Mouse (Mus musculus) neural tube, embryonic 14.5 days (tissue): ENCODE measurements around the gene Scarb1. TPM values are rescaled to one million over a fixed set of nuclear protein-coding genes. Genes with fewer than 3 reads are reported as not detected.

Experiments used
- ATAC-seq: fragments of 200-750 bp; cut with Nextera tagmentation; 2 replicates; pipeline ENCODE4 v1.8.0; 2017; ENCODE audit warnings: low read depth, mild to moderate bottlenecking, moderate TSS enrichment, moderate library complexity
- H3K27ac ChIP-seq: fragments of 300-500 bp; sonication (generic); 2 replicates; pipeline ENCODE4 v1.5.1; 2014; ENCODE audit warnings: low read depth, mild to moderate bottlenecking, control low read depth, low read length, moderate library complexity, mixed read lengths
- H3K27me3 ChIP-seq: fragments of 300-500 bp; sonication (generic); 2 replicates; pipeline ENCODE4 v1.6.1; 2014; ENCODE audit warnings: low read length; ENCODE audit not compliant: control insufficient read depth, insufficient read depth
- H3K36me3 ChIP-seq: fragments of 300-500 bp; sonication (generic); 2 replicates; pipeline ENCODE4 v1.6.1; 2014; ENCODE audit warnings: low read length, mixed read lengths; ENCODE audit not compliant: control insufficient read depth, insufficient read depth
- H3K4me1 ChIP-seq: fragments of 300-500 bp; sonication (generic); 2 replicates; pipeline ENCODE4 v1.6.1; 2014; ENCODE audit warnings: low read length; ENCODE audit not compliant: control insufficient read depth, insufficient read depth
- H3K4me2 ChIP-seq: fragments of 300-500 bp; sonication (generic); 2 replicates; pipeline ENCODE4 v1.6.1; 2014; ENCODE audit warnings: mild to moderate bottlenecking, low read depth, low read length, control low read depth
- H3K4me3 ChIP-seq: fragments of 300-500 bp; sonication (generic); 2 replicates; pipeline ENCODE4 v1.5.1; 2014; ENCODE audit warnings: low read depth, low read length, control low read depth, mixed read lengths
- H3K9ac ChIP-seq: fragments of 300-500 bp; sonication (generic); replicated peaks from 2 replicates; pipeline ENCODE4 v1.6.1; 2014; ENCODE audit warnings: low read depth, mild to moderate bottlenecking, control low read depth, low read length, mixed read lengths
- H3K9me3 ChIP-seq: fragments of 300-500 bp; sonication (generic); 2 replicates; pipeline ENCODE4 v1.6.1; 2016; ENCODE audit warnings: low read length; ENCODE audit not compliant: control insufficient read depth
- WGBS: fragments of 180-500 bp; shearing (Covaris S2); extraction: QIAGEN DNeasy Blood & Tissue Kit; methylation state at CpG from one replicate; pipeline ENCODE4 v1.1.7; 2014; 5-methylcytosine and 5-hydroxymethylcytosine counted together
- polyA plus RNA-seq: library from polyadenylated mRNA; unstranded; fragments of >200 nt; fragmentation: Nextera tagmentation; extraction: Ambion mirVana; gene quantifications from 2 replicates; pipeline ENCODE4 v1.2.1, GENCODE M21; 2014

The Scarb1 gene
- polyA plus RNA-seq, 1 experiment from 2014 or later = 36.9 TPM

DNA sequence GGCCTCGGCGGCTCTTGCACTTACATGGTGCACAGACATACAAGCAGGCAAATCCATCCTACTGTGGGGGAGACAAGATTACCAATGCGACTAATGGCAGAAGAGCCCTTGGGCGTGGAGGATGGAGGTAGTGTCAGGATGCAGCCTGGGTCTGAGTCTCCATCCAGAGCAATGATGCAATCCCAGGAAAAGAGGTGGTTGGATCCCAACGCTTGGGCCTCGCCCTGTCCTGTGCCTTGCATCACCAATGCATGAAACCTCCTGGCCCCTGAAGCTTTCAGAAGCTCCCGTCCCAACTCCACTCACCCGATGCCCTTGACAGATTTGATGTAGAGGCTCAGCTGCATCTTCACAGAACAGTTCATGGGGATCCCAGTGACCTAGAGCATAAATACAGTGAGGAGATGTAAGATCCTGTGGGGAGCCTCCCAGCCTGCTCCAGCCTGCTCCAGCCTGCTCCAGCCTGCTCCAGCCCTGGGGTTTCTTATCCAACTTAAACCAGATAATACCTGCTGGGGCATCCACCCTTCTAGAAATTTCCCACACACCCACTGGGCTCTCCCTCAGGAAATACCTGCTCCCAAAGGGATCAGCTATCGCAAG lies 53.7 kb downstream of the Scarb1 start:
- Histone ChIP-seq H3K27ac (no peak overlapping the region), H3K9me3 (no peaks in the 10 kb centered on the region), H3K36me3 (no peaks in the 10 kb centered on the region), H3K4me1 (peaks cover 3% of the 10 kb centered on the region), H3K4me2 (no peak overlapping the region), H3K4me3 (no peak overlapping the region), H3K27me3 (no peaks in the 10 kb centered on the region), H3K9ac (no peak overlapping the region)
- WGBS = 94% methylated on average over 9 of the region's 9 CpGs
- ATAC-seq = no peak

DNA sequence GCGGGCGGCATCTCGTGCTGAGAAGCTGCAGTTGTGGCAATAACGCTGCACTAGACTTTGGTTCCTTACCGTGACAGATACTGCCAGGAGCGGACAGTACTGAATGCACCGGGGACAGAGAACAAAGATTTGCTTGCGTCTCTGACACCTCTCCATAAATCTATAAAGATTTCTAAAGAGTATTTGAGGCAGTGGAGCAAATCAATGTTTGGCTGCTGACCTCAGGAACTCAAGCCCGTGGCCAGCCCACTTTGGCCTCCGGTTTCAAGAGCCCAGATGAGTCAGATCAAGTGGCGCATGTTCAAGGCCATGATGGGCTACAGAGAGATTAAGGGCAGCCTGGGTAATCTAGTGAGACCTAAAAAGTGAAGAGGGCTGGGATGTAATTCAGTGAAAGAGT lies 54.8 kb downstream of the Scarb1 start:
- H3K4me2 ChIP-seq = no peak overlapping the region
- no peaks in the 10 kb centered on the region for H3K9me3 ChIP-seq
- H3K27ac ChIP-seq = no peak overlapping the region
- H3K4me1 ChIP-seq = peaks cover 3% of the 10 kb centered on the region
- no peaks in the 10 kb centered on the region for H3K36me3 ChIP-seq
- ATAC-seq = no peak
- H3K9ac ChIP-seq = no peak overlapping the region
- H3K4me3 ChIP-seq = no peak overlapping the region
- no peaks in the 10 kb centered on the region for H3K27me3 ChIP-seq
- WGBS = 60% methylated on average over 11 of the region's 11 CpGs

DNA sequence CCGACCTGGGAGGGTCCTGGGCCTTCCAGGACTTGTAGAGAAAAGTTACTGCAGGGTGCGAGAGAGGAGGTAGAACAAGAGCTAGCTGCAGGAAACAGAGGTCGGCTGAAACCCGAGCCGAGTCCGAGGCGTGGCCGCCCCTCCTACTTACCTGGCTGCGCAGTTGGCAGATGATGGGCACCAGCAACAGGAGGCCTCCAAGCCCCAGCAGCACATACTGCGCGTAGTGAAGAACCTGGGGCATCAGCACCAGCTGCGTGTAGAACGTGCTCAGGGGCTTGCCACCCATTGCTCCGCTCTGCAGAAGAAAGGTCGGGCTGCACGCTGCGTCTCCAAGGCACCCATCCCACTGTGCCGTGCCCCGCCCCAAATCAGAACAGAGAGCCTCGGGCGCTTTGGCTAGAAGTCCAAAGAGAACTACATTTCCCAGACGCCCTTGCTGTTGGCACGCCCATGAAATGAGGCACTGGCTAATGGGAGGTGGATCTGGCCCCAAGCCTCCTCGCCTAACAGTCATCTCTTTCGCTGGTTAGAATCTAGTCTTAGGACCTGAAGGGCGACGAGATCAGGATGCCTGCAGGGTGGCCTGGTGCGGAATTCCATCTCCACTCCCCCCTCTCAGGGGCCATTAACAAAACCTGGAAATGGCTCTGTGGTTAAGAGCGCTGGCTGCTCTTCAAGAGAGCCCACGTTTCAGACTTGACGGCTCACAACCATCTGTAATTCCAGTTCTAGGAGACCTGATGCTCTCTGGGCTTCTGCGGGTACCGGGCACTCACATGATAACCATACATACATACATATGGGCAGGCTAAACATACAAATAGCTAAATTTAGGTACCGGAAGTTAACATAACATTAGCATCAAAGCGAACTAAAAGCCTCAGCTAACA lies 56.9 kb downstream of the Scarb1 start:
- 13% methylated on average over 35 of the region's 35 CpGs for WGBS
- peaks cover 7% of the 10 kb centered on the region for H3K4me1 ChIP-seq
- H3K4me2 ChIP-seq = peak overlapping the region; percentile 66
- H3K36me3 ChIP-seq = no peaks in the 10 kb centered on the region
- peak overlapping the region; percentile 8; the same call in 1 of the 2 replicates for H3K9ac ChIP-seq
- ATAC-seq = peak; percentile 82
- H3K4me3 ChIP-seq = peak overlapping the region; percentile 26
- H3K27me3 ChIP-seq = no peaks in the 10 kb centered on the region
- H3K27ac ChIP-seq = no peak overlapping the region
- no peaks in the 10 kb centered on the region for H3K9me3 ChIP-seq

DNA sequence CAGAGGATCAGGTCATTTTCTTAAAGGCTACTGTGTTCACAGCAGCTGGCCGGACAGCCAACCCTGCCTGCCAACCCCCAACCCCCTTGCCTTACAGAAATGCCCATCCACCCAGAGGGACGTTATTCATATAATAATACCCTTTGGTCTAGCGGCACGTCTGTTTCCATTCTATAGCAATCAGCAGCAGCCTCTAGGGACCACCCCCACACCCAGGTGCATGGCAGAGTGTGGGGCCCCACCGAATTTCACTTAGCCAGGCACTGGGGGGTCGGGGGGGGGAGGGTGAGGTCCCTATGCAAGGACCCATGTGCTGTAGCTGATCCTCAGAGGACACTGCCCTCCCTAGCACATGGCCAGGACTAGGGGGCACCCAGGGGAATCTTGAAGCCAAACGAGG lies 61.7 kb downstream of the Scarb1 start:
- no peak for ATAC-seq
- H3K27me3 ChIP-seq = no peaks in the 10 kb centered on the region
- no peak overlapping the region for H3K4me2 ChIP-seq
- 43% methylated on average over 7 of the region's 7 CpGs for WGBS
- H3K9me3 ChIP-seq = no peaks in the 10 kb centered on the region
- no peak overlapping the region for H3K9ac ChIP-seq
- H3K4me3 ChIP-seq = no peak overlapping the region
- no peaks in the 10 kb centered on the region for H3K36me3 ChIP-seq
- no peak overlapping the region for H3K27ac ChIP-seq
- H3K4me1 ChIP-seq = peaks cover 9% of the 10 kb centered on the region

DNA sequence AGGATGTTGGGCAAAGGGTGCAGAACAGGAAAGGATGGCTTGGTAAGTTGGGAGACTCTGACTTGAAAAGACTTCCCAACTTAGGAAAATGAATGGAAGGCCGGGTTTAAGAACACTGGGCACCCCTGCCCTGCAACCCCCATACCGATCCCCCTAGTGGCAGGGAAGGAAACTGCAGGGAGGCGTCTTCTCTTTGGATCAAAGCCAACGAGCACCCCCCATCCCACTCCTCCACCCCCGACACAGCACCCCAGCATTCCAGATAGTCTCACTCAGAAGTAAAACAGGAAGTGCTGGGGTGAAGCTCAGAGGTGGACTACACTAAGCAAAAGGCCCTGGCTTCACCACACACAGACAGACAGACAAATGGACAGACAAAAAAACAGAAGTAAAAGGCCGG lies 62.6 kb downstream of the Scarb1 start:
- WGBS = 32% methylated on average over 6 of the region's 6 CpGs
- H3K9ac ChIP-seq = no peak overlapping the region
- no peak for ATAC-seq

DNA sequence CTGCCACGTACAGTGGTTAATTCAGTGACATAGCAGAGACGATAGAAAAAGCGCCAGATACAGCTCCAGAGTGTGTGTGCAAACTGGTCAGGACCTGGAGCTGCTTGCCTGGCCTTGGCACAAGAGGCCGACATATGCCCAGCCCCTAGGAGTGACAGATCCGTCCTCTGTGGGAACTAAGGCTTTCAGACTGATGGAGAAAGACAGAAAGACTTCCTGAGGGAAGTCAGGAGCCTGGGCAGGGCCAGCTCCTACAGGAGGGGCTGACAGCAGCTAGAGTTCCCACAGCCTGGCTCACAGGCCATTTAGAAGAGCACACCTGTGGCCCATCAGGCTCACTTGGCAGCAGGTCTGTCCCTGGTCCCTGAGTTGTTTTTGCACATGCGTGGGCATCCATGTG lies 63.6 kb downstream of the Scarb1 start:
- ATAC-seq = no peak
- H3K36me3 ChIP-seq = no peaks in the 10 kb centered on the region
- WGBS = 92% methylated on average over 6 of the region's 6 CpGs

More for the DNA sequence above, 62.6 kb downstream of the Scarb1 start:
- H3K4me3 ChIP-seq = no peak overlapping the region
- no peaks in the 10 kb centered on the region for H3K9me3 ChIP-seq
- peaks cover 7% of the 10 kb centered on the region; the same call in 1 of the 2 replicates for H3K4me1 ChIP-seq
- H3K4me2 ChIP-seq = no peak overlapping the region
- no peak overlapping the region for H3K27ac ChIP-seq
- H3K27me3 ChIP-seq = no peaks in the 10 kb centered on the region
- no peaks in the 10 kb centered on the region for H3K36me3 ChIP-seq

DNA sequence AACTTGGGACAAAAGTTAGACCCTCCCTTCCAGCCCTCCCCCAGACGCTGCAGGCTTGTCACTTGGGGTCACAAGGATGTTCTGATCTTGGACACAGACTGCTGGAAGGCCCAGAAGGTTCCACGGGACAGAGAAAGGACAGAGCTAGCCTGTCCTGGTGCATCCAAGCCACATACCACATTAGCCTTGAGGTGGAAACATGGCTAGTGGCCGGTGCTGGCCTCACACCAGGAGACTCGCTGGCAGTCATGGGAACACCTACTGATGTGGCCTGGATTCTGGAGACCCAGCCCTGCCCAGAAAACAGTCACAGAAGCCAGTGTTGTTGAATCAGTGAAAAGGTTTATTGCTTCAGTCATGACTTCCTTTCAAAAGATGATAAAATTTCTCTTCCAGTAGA lies 64.1 kb downstream of the Scarb1 start:
- Histone ChIP-seq H3K4me2 (no peak overlapping the region), H3K4me1 (peaks cover 7% of the 10 kb centered on the region; the same call in 1 of the 2 replicates), H3K4me3 (no peak overlapping the region), H3K27me3 (no peaks in the 10 kb centered on the region), H3K36me3 (no peaks in the 10 kb centered on the region), H3K27ac (no peak overlapping the region), H3K9me3 (no peaks in the 10 kb centered on the region), H3K9ac (no peak overlapping the region)
- WGBS = 82% methylated on average over 4 of the region's 4 CpGs
- no peak for ATAC-seq

More for the DNA sequence above, 63.6 kb downstream of the Scarb1 start:
- Histone ChIP-seq H3K27me3 (no peaks in the 10 kb centered on the region), H3K27ac (no peak overlapping the region), H3K9ac (no peak overlapping the region), H3K4me3 (no peak overlapping the region), H3K9me3 (no peaks in the 10 kb centered on the region), H3K4me2 (no peak overlapping the region), H3K4me1 (peaks cover 7% of the 10 kb centered on the region; the same call in 1 of the 2 replicates)

GRCm38 (mm10) chr5:125275315-125275714 lies 65.6 kb downstream of the Scarb1 start:
- Histone ChIP-seq H3K27me3 (no peaks in the 10 kb centered on the region), H3K4me1 (peaks cover 10% of the 10 kb centered on the region; the same call in 1 of the 2 replicates), H3K9ac (no peak overlapping the region), H3K4me2 (no peak overlapping the region), H3K27ac (no peak overlapping the region), H3K36me3 (no peaks in the 10 kb centered on the region), H3K4me3 (no peak overlapping the region), H3K9me3 (no peaks in the 10 kb centered on the region)
- no peak for ATAC-seq
- WGBS = 80% methylated on average over 8 of the region's 8 CpGs

DNA sequence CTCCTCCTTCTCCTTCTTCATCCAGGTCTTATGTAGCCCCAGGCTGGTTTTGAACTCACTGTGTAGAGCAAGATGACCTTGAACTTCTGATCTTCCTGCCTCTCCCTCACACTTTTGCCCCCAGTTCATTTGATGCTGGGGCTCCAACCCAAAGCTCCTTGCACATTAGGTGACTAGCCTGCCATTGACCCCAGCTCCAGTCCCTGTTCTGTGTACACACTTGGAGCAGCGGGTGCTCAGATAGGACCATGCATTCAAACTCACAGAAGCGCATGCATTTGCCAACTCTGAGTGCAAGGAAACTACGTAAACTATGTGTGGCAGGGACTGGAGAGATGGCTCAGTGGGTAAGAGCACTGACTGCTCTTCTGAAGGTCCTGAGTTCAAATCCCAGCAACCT lies 66.1 kb downstream of the Scarb1 start:
- Histone ChIP-seq H3K4me3 (no peak overlapping the region), H3K27ac (no peak overlapping the region), H3K36me3 (no peaks in the 10 kb centered on the region), H3K27me3 (no peaks in the 10 kb centered on the region), H3K4me1 (peaks cover 10% of the 10 kb centered on the region; the same call in 1 of the 2 replicates), H3K4me2 (no peak overlapping the region), H3K9me3 (no peaks in the 10 kb centered on the region), H3K9ac (no peak overlapping the region)
- no peak for ATAC-seq
- 91% methylated on average over 3 of the region's 3 CpGs for WGBS
